Mouse (Mus musculus) retina, embryonic 14.5 days (tissue): Measurements from ENCODE around the gene Stxbp4.

Source experiments
- DNase-seq: peaks from one replicate; pipeline ENCODE4 v3.0.0-alpha.2; 2015; ENCODE audit warnings: low spot score

Stxbp4 gene

GRCm38 (mm10) chr11:90637440-90638311, at the start of gene Stxbp4, which contains the start of gene Cox11:
Stxbp4 (minus strand) TSS chr11:90638084.
Cox11 (plus strand) TSS chr11:90638173.
- peak; percentile 97 for DNase-seq

GRCm38 (mm10) chr11:90687040-90687439, 49.2 kb upstream of the Stxbp4 start:
- DNase-seq, result no peak

DNA sequence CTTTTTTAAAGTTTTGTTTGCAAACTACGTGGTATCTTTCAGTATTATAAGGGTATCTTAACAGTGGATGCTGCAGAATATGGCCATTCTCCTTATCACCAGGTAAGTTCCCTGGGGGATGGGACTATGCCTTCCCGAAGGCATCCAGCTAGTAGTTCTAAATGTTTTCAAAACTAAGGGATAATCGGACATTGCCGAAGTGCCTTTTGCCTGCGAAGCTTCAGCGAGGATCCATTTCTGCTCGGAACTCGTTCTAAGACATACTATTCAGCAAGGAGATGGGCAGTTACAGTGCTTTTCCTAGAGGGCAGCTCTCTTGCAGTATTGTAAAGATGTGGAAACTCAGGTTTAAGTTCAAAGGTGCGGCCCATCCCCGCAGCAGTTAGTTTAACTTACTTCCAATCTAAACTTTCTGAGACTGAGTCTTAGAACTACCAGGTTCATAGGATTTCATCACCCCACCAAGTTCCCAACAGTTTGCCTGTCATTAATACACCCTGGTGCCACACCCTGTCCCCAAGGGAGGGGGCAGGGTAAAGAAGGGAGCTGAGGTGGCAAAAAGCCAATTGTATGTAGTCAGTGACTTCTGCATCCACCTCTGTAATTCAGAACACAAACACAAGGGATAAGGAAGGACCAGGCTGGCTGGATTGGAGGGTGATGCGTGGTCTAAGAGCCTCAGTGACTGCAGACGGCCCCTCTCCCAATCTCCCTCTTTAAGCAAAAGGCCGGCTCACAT, 48.6 kb upstream of the Stxbp4 start:
- no peak for DNase-seq

GRCm38 (mm10) chr11:90685196-90685595, 47.3 kb upstream of the Stxbp4 start:
- no peak for DNase-seq

- no peak for DNase-seq
Measured at GRCm38 (mm10) chr11:90684765-90685164, 46.9 kb upstream of the Stxbp4 start.

DNA sequence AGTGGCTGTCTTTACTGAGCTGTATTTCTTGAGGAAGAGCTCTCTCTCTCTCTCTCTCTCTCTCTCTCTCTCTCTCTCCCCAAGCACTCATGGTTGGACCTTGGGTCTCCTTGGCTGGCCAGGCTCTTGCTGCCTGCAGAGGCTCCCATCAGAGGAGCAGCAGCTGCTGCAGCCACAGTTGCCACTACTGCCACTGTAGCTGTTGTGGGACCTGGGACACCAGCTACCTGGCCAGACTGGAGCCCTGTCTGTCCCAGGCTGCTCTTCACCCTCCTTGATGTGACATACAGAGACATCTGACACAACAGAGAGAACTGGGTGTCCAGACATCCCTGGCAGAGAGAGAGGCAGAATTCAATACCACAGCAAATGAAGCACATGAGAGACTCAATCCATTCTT, 43.3 kb upstream of the Stxbp4 start:
- no peak for DNase-seq

DNA sequence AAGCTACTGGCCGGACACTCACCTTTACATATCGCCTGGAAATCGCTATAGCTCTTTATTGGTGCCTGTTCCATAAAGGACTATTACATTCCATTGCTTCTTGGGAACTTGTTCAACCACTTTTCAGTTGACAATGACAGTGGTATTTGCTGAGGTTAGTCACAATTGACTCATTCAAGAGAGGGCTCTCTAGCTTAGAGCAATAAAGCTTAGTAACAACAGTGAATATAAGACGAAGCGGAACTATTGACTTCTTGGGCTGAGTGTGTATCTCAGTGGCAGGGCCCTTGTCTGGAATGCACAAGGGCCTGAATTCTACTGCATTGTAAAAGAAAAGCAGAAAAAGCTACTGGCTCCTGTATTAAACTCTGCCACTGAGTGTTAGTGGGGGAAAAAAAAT, 40.7 kb upstream of the Stxbp4 start:
- DNase-seq, result no peak

DNA sequence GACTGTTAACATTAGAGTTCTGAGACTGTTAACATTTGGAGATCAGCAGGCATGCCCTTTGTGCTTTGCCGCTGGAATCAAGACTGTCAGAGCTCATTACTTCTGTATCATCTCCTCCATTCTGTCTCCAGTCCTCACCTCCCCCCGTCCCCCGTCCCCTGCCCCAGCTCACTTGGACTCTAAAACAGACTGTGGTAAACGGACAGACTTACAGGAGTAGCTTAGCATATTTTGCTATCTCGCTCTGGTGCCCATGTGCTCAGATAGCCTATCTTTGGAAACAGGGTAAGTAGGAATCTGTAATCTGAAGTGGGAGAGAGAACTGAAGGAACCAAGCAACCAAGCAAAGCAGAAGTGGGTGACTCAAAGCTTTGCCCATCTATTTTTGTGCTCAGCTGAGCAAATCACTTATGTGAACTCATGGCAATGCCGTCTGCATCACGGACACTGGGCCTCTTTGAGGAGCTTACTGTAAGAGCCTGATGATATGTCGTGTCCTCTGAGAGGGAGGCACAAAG, 39.9 kb upstream of the Stxbp4 start:
- DNase-seq, result peak; percentile 84

GRCm38 (mm10) chr11:90677027-90677426, 39.1 kb upstream of the Stxbp4 start:
- DNase-seq, result no peak

DNA sequence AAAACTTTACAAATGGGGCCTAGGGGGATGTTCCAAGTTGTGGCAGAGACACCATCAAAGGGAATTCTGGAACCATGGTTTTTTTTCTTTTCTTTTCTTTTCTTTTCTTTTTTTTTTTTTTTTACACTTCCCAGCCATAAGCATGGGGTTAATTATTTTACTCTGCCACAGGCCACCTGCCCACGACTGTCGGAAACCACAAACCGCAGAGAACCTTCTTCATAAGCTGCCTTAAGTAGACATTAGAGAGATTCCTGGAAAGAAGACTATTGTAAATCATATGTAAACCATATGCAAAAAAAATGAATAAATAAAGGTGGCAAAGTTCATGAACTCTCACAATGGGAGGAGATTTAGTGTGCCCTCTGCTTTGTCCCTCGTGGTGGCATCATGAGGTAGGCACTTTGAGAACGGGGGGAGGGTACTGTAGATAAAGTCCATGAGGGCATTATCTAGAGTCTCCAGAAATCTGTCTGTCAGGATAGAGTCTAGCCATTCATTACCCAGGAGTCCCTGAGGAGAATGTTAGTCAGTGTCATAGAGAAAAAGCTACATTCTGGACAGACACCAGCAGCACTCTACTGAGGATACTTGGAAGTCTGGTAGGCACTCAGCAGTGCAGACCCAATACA, 37.7 kb upstream of the Stxbp4 start:
- DNase-seq, result no peak

GRCm38 (mm10) chr11:90667325-90667724, 29.4 kb upstream of the Stxbp4 start:
- DNase-seq, result no peak

DNA sequence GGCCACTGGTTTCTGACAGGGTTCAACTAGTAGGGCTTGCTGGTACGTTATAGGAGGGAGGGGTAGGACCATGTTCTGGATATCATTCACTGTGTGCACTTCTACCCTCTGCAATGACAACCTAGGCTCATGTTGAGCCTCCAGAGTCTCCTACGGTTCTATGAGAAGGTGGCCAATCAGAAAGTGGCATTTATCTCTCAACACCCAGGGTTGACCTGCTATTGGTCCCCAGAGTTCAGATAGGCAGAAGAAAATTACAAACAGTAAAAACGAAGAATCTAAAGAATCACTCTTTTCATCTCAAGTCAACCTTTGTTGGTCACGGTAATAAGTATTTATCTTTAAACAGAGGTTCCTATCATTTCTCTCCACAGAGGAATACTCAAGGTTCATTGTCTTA, 29.0 kb upstream of the Stxbp4 start:
- no peak for DNase-seq

GRCm38 (mm10) chr11:90666144-90666757, 28.4 kb upstream of the Stxbp4 start:
- DNase-seq, result no peak

DNA sequence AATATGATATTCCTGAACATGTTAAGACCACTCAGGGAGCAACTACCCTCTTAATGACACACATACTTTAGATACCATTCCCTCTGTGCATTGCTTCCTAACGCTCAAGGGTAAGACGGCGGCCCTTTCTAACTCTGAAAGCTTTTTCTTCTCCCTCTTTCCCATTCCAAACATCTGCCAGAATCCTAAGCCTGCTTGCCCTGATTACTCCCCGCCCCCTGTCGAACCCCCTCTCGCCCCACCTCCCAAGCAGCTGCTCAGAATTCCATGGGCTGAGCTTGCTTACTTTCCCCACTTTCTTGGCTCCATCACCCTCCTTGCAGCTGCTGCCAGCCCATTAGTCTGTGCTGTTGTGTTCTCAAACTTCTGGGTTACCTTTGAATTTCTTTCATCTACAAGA, 27.3 kb upstream of the Stxbp4 start:
- peak; percentile 12 for DNase-seq

- DNase-seq, result no peak
Measured at GRCm38 (mm10) chr11:90664345-90664986, 26.6 kb upstream of the Stxbp4 start.

DNA sequence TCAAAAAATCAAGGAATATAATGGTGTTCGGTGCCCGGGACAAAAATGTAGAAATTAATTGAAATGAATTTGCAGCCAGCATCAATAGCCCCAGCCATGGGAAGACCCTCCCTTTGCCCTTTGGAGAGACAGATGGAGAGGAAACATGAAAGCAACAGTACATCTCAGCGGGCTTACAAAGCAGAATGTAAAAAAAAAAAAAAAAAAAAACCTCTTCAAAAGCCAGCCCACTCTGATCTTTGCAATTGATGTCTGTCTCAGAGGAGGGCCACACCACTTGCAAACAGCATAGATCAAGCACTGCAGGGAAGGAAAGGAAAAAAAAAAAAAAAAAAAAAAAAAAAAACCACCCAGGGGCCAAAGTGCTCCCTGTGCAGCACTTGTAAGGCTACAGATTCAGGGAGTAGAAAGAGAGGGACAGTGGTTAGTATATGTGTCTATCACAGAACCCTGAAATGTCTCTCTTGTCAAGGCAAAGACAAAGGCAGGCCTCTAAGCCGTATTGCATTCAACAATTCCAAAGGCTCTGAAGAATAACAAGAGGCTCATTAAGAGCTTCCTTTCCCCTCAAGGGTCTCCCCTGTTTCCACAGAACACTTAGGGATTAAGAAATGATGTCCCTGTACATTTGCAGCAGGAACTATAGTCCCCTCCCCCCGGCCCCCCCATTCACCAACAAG, 25.9 kb upstream of the Stxbp4 start:
- no peak for DNase-seq

DNA sequence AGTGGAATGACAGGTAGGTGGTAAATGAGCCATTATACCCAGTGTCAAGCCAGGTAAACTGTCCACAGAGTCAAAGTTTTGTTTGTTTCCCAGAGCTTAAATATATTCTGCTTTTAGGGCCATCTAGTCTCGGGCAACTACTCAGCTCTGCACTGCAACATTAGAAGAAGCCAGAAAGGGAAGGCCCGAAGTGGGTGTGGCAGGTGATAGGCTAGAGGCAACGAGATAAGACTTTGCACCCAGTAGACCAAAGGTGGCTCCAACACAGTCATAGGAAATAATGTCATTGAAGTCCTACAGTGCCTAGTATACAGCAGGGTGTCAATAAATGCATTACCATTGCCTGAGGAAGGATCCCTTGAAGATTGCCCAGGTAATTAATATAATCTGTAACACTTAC, 25.2 kb upstream of the Stxbp4 start:
- DNase-seq, result no peak

GRCm38 (mm10) chr11:90660662-90661061, 22.8 kb upstream of the Stxbp4 start:
- no peak for DNase-seq

- no peak for DNase-seq
Measured at GRCm38 (mm10) chr11:90657527-90657926, 19.6 kb upstream of the Stxbp4 start.

GRCm38 (mm10) chr11:90652603-90653002, 14.7 kb upstream of the Stxbp4 start:
- no peak for DNase-seq
